Mouse (Mus musculus) urinary bladder, postnatal 10 days (tissue): ENCODE results near the gene Trim9.

Source experiments
- DNase-seq: peaks from one replicate; pipeline ENCODE4 v3.0.0; 2022; ENCODE audit warnings: low spot score

Trim9 gene

GRCm38 (mm10) chr12:70213601-70214000 is 133.8 kb downstream of the Trim9 start:
- DNase-seq: no peak

- no peak for DNase-seq
Observed at GRCm38 (mm10) chr12:70212501-70212900, 134.9 kb downstream of the Trim9 start.

- DNase-seq: no peak
Observed at GRCm38 (mm10) chr12:70208214-70208613, 139.2 kb downstream of the Trim9 start.

GRCm38 (mm10) chr12:70204433-70204832 is 143.0 kb downstream of the Trim9 start:
- no peak for DNase-seq

- no peak for DNase-seq
Observed at GRCm38 (mm10) chr12:70201926-70202529, 145.4 kb downstream of the Trim9 start.

GRCm38 (mm10) chr12:70196341-70196740 is 151.1 kb downstream of the Trim9 start:
- DNase-seq: no peak

GRCm38 (mm10) chr12:70195426-70195825 is 152.0 kb downstream of the Trim9 start:
- DNase-seq: no peak
